Mouse (Mus musculus) mouse trophoblast stem cell (cell line): ENCODE results near the gene Serpinb9d.
"Not testable (repeated sequence)": the region's sequence is repeated elsewhere in the genome, so short reads cannot be mapped to it uniquely, and the experiment has no call there.

ENCODE experiments used
- in situ Hi-C, 2 experiments: fragments of 300-500 bp; cut with MseI, MboI; formaldehyde crosslinking; loops; 2 replicates in 1 of 2; 3 replicates in 1 of 2; pipeline ENCODE4 v1.15.1; 2025

Gene Serpinb9d

GRCm38 (mm10) chr13:33192659-33193058, at the start of gene Serpinb9d:
TSS of gene Serpinb9d (plus strand) at chr13:33192959.
- in situ Hi-C loops, result no loop called here

- in situ Hi-C loops, result no loop called here
These were observed 33.1 kb upstream of the Serpinb9d start, which contains the start of gene Serpinb9c for GRCm38 (mm10) chr13:33159642-33160041. TSS of gene Serpinb9c (minus strand) at chr13:33159742.

DNA sequence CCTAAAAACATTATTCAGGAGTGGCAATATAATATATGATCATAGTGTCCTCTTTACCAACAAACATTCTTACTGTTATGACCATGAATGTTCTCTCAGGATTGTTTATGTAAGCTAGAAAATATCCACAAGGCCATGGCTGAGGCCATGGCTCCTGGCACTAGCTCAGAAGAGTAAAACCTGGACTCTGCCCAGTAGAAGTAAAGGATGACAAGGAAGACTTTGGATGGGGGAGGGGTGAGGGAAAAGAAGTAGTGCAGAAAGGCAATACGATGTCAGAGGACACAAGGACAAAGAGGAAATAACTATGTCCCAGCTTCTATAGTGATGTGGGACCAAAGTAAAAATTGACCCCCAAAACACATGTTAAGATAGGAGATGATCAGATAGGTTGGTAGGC, 2.3 kb upstream of the Serpinb9d start:
- in situ Hi-C loops, result not testable (repeated sequence)

DNA sequence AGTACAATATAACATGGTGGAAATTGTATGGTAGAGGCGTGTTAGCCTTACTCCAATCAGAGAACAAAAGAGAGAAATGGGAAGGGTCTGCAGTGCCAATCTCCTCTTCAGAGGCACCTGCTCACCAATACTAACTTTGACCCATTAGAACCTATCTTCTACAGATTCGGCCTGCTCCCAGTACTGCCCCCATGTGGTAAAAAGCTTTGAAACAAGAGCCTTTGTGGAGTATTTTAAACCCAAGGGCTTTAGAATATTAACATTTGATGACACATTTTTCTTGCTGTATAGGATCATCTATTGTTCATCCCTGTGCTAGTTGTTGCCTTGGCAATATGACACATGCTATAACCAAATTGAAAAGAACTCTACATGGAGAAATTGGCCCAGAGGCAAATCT, 7.0 kb downstream of the Serpinb9d start:
- in situ Hi-C loops, result no loop called here

DNA sequence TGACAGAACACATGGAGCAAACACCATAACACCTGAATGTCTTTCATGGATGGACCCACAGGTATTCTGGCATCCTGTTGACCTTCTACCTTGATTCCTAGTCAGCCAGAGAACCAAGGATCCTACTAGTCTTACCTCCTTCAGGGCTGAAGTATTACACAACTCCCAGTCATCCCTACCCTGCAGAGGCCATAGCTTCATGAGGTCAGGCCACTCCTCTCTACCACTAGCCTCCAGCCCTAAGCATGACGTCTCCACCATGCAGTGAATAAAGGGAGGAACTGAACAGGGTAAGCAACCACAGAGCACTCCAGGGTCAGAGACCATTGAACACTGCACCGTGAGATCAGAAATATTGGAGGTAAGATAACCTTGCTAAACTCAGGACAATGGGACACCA, 56.6 kb downstream of the Serpinb9d start, which contains the start of gene Serpinb9e:
TSS of gene Serpinb9e (plus strand) at position 301 of the 400 bp plus-strand sequence.
- in situ Hi-C loops, result not testable (repeated sequence)
